Mouse (Mus musculus): ENCODE data around the gene Ctf1. TPM values are rescaled to one million over a fixed set of nuclear protein-coding genes. Genes with fewer than 3 reads are reported as not detected.

Ctf1 gene
- total and polyA plus RNA-seq, 3 experiments: 2.8 to 7.2 TPM; not detected in 1

DNA sequence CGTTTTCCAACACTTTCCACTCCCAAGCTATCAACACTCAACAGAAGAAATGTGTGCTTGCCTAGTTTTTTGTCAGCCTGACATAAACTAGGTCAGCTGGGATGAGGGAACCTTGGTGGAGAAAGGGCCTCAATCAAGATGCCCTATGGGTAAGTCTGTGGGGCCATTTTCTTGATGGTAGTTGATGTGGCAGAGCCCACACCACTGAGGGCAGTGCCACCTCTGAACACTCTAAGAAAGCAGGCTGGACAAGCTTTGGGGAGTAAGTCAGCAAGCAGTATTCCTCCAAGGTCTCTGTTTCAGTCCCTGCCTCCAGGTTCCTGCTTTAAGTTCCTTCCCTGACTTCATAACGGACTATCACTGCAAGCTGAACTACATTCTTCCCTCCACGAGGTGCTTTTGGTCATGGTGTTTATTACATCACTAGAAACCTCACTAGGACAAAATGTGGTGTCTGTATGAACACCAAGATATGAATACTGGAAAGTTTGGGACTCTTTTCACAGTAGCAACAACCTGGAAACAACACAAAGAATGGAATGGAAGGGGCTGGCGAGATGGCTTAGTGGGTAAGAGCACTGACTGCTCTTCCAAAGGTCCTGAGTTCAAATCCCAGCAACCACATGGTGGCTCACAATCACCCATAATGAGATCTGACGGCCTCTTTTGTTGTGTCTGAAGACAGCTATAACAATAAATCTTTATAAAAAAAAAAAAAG, 3.1 kb upstream of the Ctf1 start:
- Histone ChIP-seq H3K79me2 (ENCODE audit: control insufficient read depth, insufficient read depth, low read length, poor library complexity) (peaks cover 5% of the 10 kb centered on the region), H3K27ac (ENCODE audit: control insufficient read depth, low read depth, low read length) (peak overlapping the region; percentile 83), H3K9me3 (replicated peaks; ENCODE audit: insufficient read depth, low read length) (no peaks in the 10 kb centered on the region), H3K4me3 (ENCODE audit: control insufficient read depth in 1 of 2, insufficient read depth in 1 of 2, low read depth in 2 of 2, low read length in 2 of 2) (peak overlapping the region; percentile 29 to 62), H3K9ac (ENCODE audit: control insufficient read depth, low read depth, low read length, poor library complexity, severe bottlenecking) (peak overlapping the region; percentile 84), H3K4me1 (ENCODE audit: control insufficient read depth in 1 of 2, insufficient read depth in 2 of 2, low read length in 2 of 2) (peaks cover 4 to 14% of the 10 kb centered on the region in 2 experiments), H3K27me3 (ENCODE audit: control insufficient read depth in 1 of 2, insufficient read depth in 2 of 2, low read length in 2 of 2) (no peaks in the 10 kb centered on the region), H3K36me3 (ENCODE audit: control insufficient read depth in 1 of 2, insufficient read depth in 2 of 2, low read length in 2 of 2) (peaks cover 0 to 10% of the 10 kb centered on the region in 2 experiments; a peak in 2 of 4 replicates)
- peak; percentile 69 for DNase-seq (ENCODE audit: low read depth, low spot score)
- peak; percentile 80 for TF ChIP-seq TBP (IDR thresholded peaks at IDR 0.05; ENCODE audit: low read depth, low read length)
- no peak for TF ChIP-seq ZC3H11A (IDR thresholded peaks at IDR 0.05; ENCODE audit: low read depth, low read length)

DNA sequence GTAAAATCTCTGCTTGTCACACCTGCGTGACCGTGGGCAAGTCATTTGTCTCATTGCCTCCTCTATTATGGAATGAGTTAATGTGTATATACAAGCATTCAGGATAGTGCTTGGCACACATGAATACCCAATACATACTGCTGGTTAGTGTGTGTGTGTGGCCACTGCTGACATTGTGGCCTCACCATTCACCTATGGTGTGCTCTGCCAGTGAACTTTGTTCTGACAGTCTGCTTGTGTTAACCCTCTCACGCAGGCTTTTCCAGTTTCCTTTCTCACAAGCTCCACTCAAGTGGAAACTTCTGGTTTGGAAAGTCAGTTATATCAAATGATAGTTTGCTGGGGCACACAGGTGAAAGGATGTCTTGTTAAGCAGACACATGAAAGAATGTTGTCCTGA, 1.5 kb upstream of the Ctf1 start:
- peaks cover 5% of the 10 kb centered on the region for H3K79me2 ChIP-seq (ENCODE audit: control insufficient read depth, insufficient read depth, low read length, poor library complexity)
- no peak overlapping the region for H3K9ac ChIP-seq (ENCODE audit: control insufficient read depth, low read depth, low read length, poor library complexity, severe bottlenecking)
- no peak overlapping the region for H3K27ac ChIP-seq (ENCODE audit: control insufficient read depth, low read depth, low read length)
- H3K36me3 ChIP-seq (ENCODE audit: control insufficient read depth in 1 of 2, insufficient read depth in 2 of 2, low read length in 2 of 2): peaks cover 0 to 10% of the 10 kb centered on the region in 2 experiments; a peak in 2 of 4 replicates
- no peak overlapping the region for H3K4me3 ChIP-seq (ENCODE audit: control insufficient read depth in 1 of 2, insufficient read depth in 1 of 2, low read depth in 2 of 2, low read length in 2 of 2)
- TF ChIP-seq MAZ (IDR thresholded peaks at IDR 0.05; ENCODE audit: low read depth, low read length) (no peak), ZC3H11A (IDR thresholded peaks at IDR 0.05; ENCODE audit: low read depth, low read length) (no peak), JUND (IDR thresholded peaks at IDR 0.05; ENCODE audit: low read depth, low read length) (no peak), CHD2 (IDR thresholded peaks at IDR 0.05; ENCODE audit: low read length) (no peak), TCF12 (IDR thresholded peaks at IDR 0.05; ENCODE audit: low read depth, low read length) (no peak)
- H3K4me1 ChIP-seq (ENCODE audit: control insufficient read depth in 1 of 2, insufficient read depth in 2 of 2, low read length in 2 of 2): peaks cover 4 to 14% of the 10 kb centered on the region in 2 experiments
- H3K27me3 ChIP-seq (ENCODE audit: control insufficient read depth in 1 of 2, insufficient read depth in 2 of 2, low read length in 2 of 2): no peaks in the 10 kb centered on the region
- DNase-seq (ENCODE audit: low read depth, low spot score): no peak
- H3K9me3 ChIP-seq (replicated peaks; ENCODE audit: insufficient read depth, low read length): no peaks in the 10 kb centered on the region

DNA sequence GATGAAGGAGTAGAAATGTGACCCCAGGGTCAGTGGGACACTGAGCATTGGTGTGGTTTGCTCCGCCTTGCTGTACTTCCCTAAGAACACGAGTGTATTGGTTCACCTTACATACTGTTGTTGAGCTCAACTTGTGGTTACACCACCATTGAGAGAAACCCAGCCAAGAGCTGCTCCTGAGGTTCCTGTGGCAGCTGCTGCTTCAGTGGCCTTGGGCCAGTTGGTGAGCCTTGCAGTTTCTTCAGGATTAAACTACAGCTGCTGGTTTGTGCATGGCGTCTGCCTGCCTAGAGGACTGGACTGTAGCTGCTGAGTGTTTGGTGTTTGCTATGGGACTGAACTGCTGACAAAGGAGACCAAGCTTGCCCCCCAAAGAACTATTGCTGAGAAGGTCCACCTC, 1.1 kb upstream of the Ctf1 start:
- no peaks in the 10 kb centered on the region for H3K27me3 ChIP-seq (ENCODE audit: control insufficient read depth in 1 of 2, insufficient read depth in 2 of 2, low read length in 2 of 2)
- no peak overlapping the region for H3K4me3 ChIP-seq (ENCODE audit: control insufficient read depth in 1 of 2, insufficient read depth in 1 of 2, low read depth in 2 of 2, low read length in 2 of 2)
- H3K4me1 ChIP-seq (ENCODE audit: control insufficient read depth in 1 of 2, insufficient read depth in 2 of 2, low read length in 2 of 2): peaks cover 4 to 14% of the 10 kb centered on the region in 2 experiments
- no peak overlapping the region for H3K9ac ChIP-seq (ENCODE audit: control insufficient read depth, low read depth, low read length, poor library complexity, severe bottlenecking)
- H3K9me3 ChIP-seq (replicated peaks; ENCODE audit: insufficient read depth, low read length): no peaks in the 10 kb centered on the region
- no peak for DNase-seq (ENCODE audit: low read depth, low spot score)
- peaks cover 5% of the 10 kb centered on the region for H3K79me2 ChIP-seq (ENCODE audit: control insufficient read depth, insufficient read depth, low read length, poor library complexity)
- TF ChIP-seq GABPA (IDR thresholded peaks at IDR 0.05; ENCODE audit: low read depth, low read length) (no peak), RAD21 (IDR thresholded peaks at IDR 0.05; ENCODE audit: low read depth, low read length) (no peak), MYB (IDR thresholded peaks at IDR 0.05; ENCODE audit: low read depth, low read length) (no peak), ETS1 (IDR thresholded peaks at IDR 0.05; ENCODE audit: low read depth, low read length) (no peak)
- H3K27ac ChIP-seq (ENCODE audit: control insufficient read depth, low read depth, low read length): no peak overlapping the region
- peaks cover 0 to 11% of the 10 kb centered on the region in 2 experiments; a peak in 2 of 4 replicates for H3K36me3 ChIP-seq (ENCODE audit: control insufficient read depth in 1 of 2, insufficient read depth in 2 of 2, low read length in 2 of 2)

All from MEL (cell line).